Mouse (Mus musculus) v-Abl transformed pro-B cells (cell line): ENCODE measurements at regions not wholly inside any gene's neighbourhood (a gene's known extent, or its start where the extent isn't known, plus 50 kb on each side); places are given as distances from the start of the nearest gene placed in this dataset.

Experiments used
- in situ Hi-C, 2 experiments: fragments of 400-800 bp; cut with MboI; formaldehyde crosslinking; loops; one replicate each; pipeline ENCODE4 v1.15.1; 2025; ENCODE audit not compliant: unreplicated experiment in 2 of 2

GRCm38 (mm10) chr4:101366905-101367679 lies 52.0 kb upstream of the Ak4 start:
- in situ Hi-C loops = loop anchor here in 1 of 2 experiments (25.0 kb wide), 1 partner anchor 1655 kb away; the partner anchor contains the start of gene Alg6

GRCm38 (mm10) chr4:101365299-101365698 lies 53.8 kb upstream of the Ak4 start:
- in situ Hi-C loops = loop anchor here in 1 of 2 experiments (25.0 kb wide), 1 partner anchor 1653 kb away; the partner anchor contains the start of gene Alg6

- in situ Hi-C loops = loop anchor here in 1 of 2 experiments (25.0 kb wide), 1 partner anchor 1652 kb away; the partner anchor contains the start of gene Alg6
These were observed 54.4 kb upstream of the Ak4 start for GRCm38 (mm10) chr4:101364716-101365115.

GRCm38 (mm10) chr4:101363231-101363630 lies 55.8 kb upstream of the Ak4 start:
- in situ Hi-C loops = loop anchor here in 1 of 2 experiments (25.0 kb wide), 1 partner anchor 1651 kb away; the partner anchor contains the start of gene Alg6

GRCm38 (mm10) chr4:101361779-101362178 lies 57.3 kb upstream of the Ak4 start:
- in situ Hi-C loops = loop anchor here in 1 of 2 experiments (25.0 kb wide), 1 partner anchor 1649 kb away; the partner anchor contains the start of gene Alg6

GRCm38 (mm10) chr4:101360296-101360695 lies 58.8 kb upstream of the Ak4 start:
- in situ Hi-C loops = loop anchor here in 1 of 2 experiments (25.0 kb wide), 1 partner anchor 1648 kb away; the partner anchor contains the start of gene Alg6

- in situ Hi-C loops = loop anchor here (10.0 to 25.0 kb wide), 2 partner anchors 286 to 1647 kb away; partner anchors contain the start of genes Alg6 (in 1 of the 2) and Leprot (in 1 of the 2)
These were observed 60.0 kb upstream of the Ak4 start for GRCm38 (mm10) chr4:101359119-101359518.

GRCm38 (mm10) chr4:101358525-101358924 lies 60.6 kb upstream of the Ak4 start:
- in situ Hi-C loops = loop anchor here (10.0 to 25.0 kb wide), 2 partner anchors 286 to 1646 kb away; partner anchors contain the start of genes Alg6 (in 1 of the 2) and Leprot (in 1 of the 2)

GRCm38 (mm10) chr4:101357923-101358322 lies 61.2 kb upstream of the Ak4 start:
- in situ Hi-C loops = loop anchor here (10.0 to 25.0 kb wide), 2 partner anchors 287 to 1646 kb away; partner anchors contain the start of genes Alg6 (in 1 of the 2) and Leprot (in 1 of the 2)

GRCm38 (mm10) chr4:101356954-101357891 lies 61.9 kb upstream of the Ak4 start:
- in situ Hi-C loops = loop anchor here (10.0 to 25.0 kb wide), 2 partner anchors 288 to 1645 kb away; partner anchors contain the start of genes Alg6 (in 1 of the 2) and Leprot (in 1 of the 2)

GRCm38 (mm10) chr4:101356093-101356953 lies 62.8 kb upstream of the Ak4 start:
- in situ Hi-C loops = loop anchor here (10.0 to 25.0 kb wide), 2 partner anchors 288 to 1644 kb away; partner anchors contain the start of genes Alg6 (in 1 of the 2) and Leprot (in 1 of the 2)

GRCm38 (mm10) chr4:101355431-101356092 lies 63.5 kb upstream of the Ak4 start:
- in situ Hi-C loops = loop anchor here (10.0 to 25.0 kb wide), 2 partner anchors 289 to 1643 kb away; partner anchors contain the start of genes Alg6 (in 1 of the 2) and Leprot (in 1 of the 2)

- in situ Hi-C loops = loop anchor here (10.0 to 25.0 kb wide), 2 partner anchors 290 to 1643 kb away; partner anchors contain the start of genes Alg6 (in 1 of the 2) and Leprot (in 1 of the 2)
These were observed 64.1 kb upstream of the Ak4 start for GRCm38 (mm10) chr4:101354951-101355350.

- in situ Hi-C loops = loop anchor here (10.0 to 25.0 kb wide), 2 partner anchors 291 to 1642 kb away; partner anchors contain the start of genes Alg6 (in 1 of the 2) and Leprot (in 1 of the 2)
These were observed 64.8 kb upstream of the Ak4 start for GRCm38 (mm10) chr4:101354086-101354855.

- in situ Hi-C loops = loop anchor here (10.0 to 25.0 kb wide), 2 partner anchors 293 to 1640 kb away; partner anchors contain the start of genes Alg6 (in 1 of the 2) and Leprot (in 1 of the 2)
These were observed 66.9 kb upstream of the Ak4 start for GRCm38 (mm10) chr4:101352178-101352577.

- in situ Hi-C loops = loop anchor here (10.0 to 25.0 kb wide), 2 partner anchors 293 to 1639 kb away; partner anchors contain the start of genes Alg6 (in 1 of the 2) and Leprot (in 1 of the 2)
These were observed 67.4 kb upstream of the Ak4 start for GRCm38 (mm10) chr4:101351716-101352115.

GRCm38 (mm10) chr4:101350656-101351055 lies 68.4 kb upstream of the Ak4 start:
- in situ Hi-C loops = loop anchor here (10.0 to 25.0 kb wide), 2 partner anchors 294 to 1638 kb away; partner anchors contain the start of genes Alg6 (in 1 of the 2) and Leprot (in 1 of the 2)
